Mouse (Mus musculus) T-cell, adult 2 months (primary cell): ENCODE results near the gene Usp17lc.
"Not testable (repeated sequence)": the region's sequence is repeated elsewhere in the genome, so short reads cannot be mapped to it uniquely, and the experiment has no call there.

Source experiments
- DNase-seq: peaks from one replicate; pipeline ENCODE4 v3.0.0; 2022; ENCODE audit warnings: low spot score

The Usp17lc gene

GRCm38 (mm10) chr7:103414772-103415171 lies at the start of gene Usp17lc:
TSS of gene Usp17lc (plus strand) at chr7:103415072.
- not testable (repeated sequence) for DNase-seq

GRCm38 (mm10) chr7:103386077-103386476 lies 28.8 kb upstream of the Usp17lc start, which contains the start of gene Olfr603:
TSS of gene Olfr603 (minus strand) at chr7:103386177.
- no peak for DNase-seq

- no peak for DNase-seq
These were observed 17.1 kb upstream of the Usp17lc start for GRCm38 (mm10) chr7:103397758-103398157.

GRCm38 (mm10) chr7:103398981-103399380 lies 15.9 kb upstream of the Usp17lc start:
- no peak for DNase-seq

GRCm38 (mm10) chr7:103406521-103407055 lies 8.3 kb upstream of the Usp17lc start:
- DNase-seq = not testable (repeated sequence)

GRCm38 (mm10) chr7:103445339-103445738 lies 30.5 kb downstream of the Usp17lc start, which contains the start of gene Olfr605:
TSS of gene Olfr605 (minus strand) at chr7:103445439.
- no peak for DNase-seq

GRCm38 (mm10) chr7:103448746-103449145 lies 33.9 kb downstream of the Usp17lc start, which contains the start of gene Olfr606:
TSS of gene Olfr606 (plus strand) at chr7:103449046.
- DNase-seq = no peak

GRCm38 (mm10) chr7:103460590-103460989 lies 45.7 kb downstream of the Usp17lc start:
- DNase-seq = no peak
